Mouse (Mus musculus) liver, adult 2 months (tissue): ENCODE results near the gene Gm13285.

Experiments
- CTCF ChIP-seq: fragments of 200-500 bp; IDR thresholded peaks from 2 replicates; pipeline ENCODE4 v1.5.1; 2011; ENCODE audit warnings: low read depth, low read length, control low read depth
- POLR2A ChIP-seq: fragments of 200-500 bp; IDR thresholded peaks from 2 replicates; pipeline ENCODE4 v1.6.1; 2011; ENCODE audit warnings: low read length, control low read depth; ENCODE audit not compliant: insufficient read depth; ENCODE audit errors: extremely low read depth

GRCm38 (mm10) chr4:88845334-88845733, 45.9 kb downstream of the Gm13285 start:
- no peak for TF ChIP-seq POLR2A
- no peak for TF ChIP-seq CTCF
